Mouse (Mus musculus) ES-Bruce4 (cell line): ENCODE measurements around the gene Cntn5.

Experiments used
- CTCF ChIP-seq: IDR thresholded peaks from one replicate; pipeline ENCODE4 v1.8.1; 2011; ENCODE audit warnings: low read depth, low read length
- POLR2A ChIP-seq: IDR thresholded peaks from one replicate; pipeline ENCODE4 v1.8.1; 2011; ENCODE audit warnings: low read length; ENCODE audit not compliant: insufficient read depth

DNA sequence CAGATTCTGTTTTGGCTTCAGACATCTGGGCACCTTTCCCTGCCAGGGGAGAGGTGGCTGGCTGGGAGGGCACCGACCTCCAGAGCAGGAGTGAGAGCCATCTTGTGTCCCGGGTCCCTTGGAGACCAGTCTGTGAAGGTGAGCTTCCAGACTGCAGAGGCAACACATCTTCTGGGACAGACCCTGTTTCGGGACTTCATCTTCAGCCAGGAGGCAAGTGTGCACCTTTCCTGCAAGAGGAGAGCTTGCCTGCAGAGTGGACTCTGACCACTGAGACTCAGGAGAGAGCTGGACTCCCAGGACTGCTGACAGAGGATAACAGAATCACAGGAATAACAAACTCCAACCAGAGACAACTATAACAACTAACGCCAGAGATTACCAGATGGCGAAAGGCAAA, 1195.9 kb downstream of the Cntn5 start:
- TF ChIP-seq CTCF (no peak), POLR2A (no peak)
